Mouse (Mus musculus) limb, embryonic 11.5 days (tissue): ENCODE measurements around the gene Eme2. TPM values are rescaled to one million over a fixed set of nuclear protein-coding genes. Genes with fewer than 3 reads are reported as not detected.

Experiments used
- ATAC-seq: fragments of 200-750 bp; cut with Nextera tagmentation; 2 replicates; pipeline ENCODE4 v1.8.0; 2017; ENCODE audit warnings: low read depth; ENCODE audit not compliant: insufficient number of reproducible peaks, low FRiP score, low TSS enrichment
- DNase-seq: peaks from one replicate; pipeline ENCODE4 v3.0.0-alpha.2; 2015; ENCODE audit warnings: low spot score
- H3K27ac ChIP-seq: fragments of 300-500 bp; sonication (generic); replicated peaks from 2 replicates; pipeline ENCODE4 v1.5.1; 2014; ENCODE audit warnings: low read depth, mild to moderate bottlenecking, low read length
- H3K27me3 ChIP-seq: fragments of 300-500 bp; sonication (generic); 2 replicates; pipeline ENCODE4 v1.6.1; 2014; ENCODE audit warnings: mild to moderate bottlenecking, low read length, mixed read lengths; ENCODE audit not compliant: control insufficient read depth, insufficient read depth
- H3K36me3 ChIP-seq: fragments of 300-500 bp; sonication (generic); 2 replicates; pipeline ENCODE4 v1.6.1; 2014; ENCODE audit warnings: mild to moderate bottlenecking, low read length, moderate library complexity, mixed read lengths; ENCODE audit not compliant: control insufficient read depth, insufficient read depth
- H3K4me1 ChIP-seq: fragments of 300-500 bp; sonication (generic); 2 replicates; pipeline ENCODE4 v1.6.1; 2014; ENCODE audit warnings: low read length, mixed read lengths; ENCODE audit not compliant: control insufficient read depth, insufficient read depth
- H3K4me2 ChIP-seq: fragments of 300-500 bp; sonication (generic); 2 replicates; pipeline ENCODE4 v1.6.1; 2014; ENCODE audit warnings: low read depth, mild to moderate bottlenecking, moderate library complexity; ENCODE audit not compliant: severe bottlenecking
- H3K4me3 ChIP-seq: fragments of 300-500 bp; sonication (generic); 2 replicates; pipeline ENCODE4 v1.5.1; 2014; ENCODE audit warnings: low read depth, low read length
- H3K9ac ChIP-seq: fragments of 300-500 bp; sonication (generic); 2 replicates; pipeline ENCODE4 v1.6.1; 2014; ENCODE audit warnings: mild to moderate bottlenecking, low read length
- H3K9me3 ChIP-seq: fragments of 300-500 bp; sonication (generic); 2 replicates; pipeline ENCODE4 v1.6.1; 2016; ENCODE audit warnings: low read length; ENCODE audit not compliant: control insufficient read depth
- WGBS: fragments of 180-500 bp; shearing (Covaris S2); extraction: QIAGEN DNeasy Blood & Tissue Kit; methylation state at CpG from one replicate; pipeline ENCODE4 v1.1.7; 2014; 5-methylcytosine and 5-hydroxymethylcytosine counted together
- polyA plus RNA-seq: library from polyadenylated mRNA; unstranded; fragments of >200 nt; fragmentation: Nextera tagmentation; extraction: Ambion mirVana; gene quantifications from 2 replicates; pipeline ENCODE4 v1.2.1, GENCODE M21; 2014

Eme2 gene
- polyA plus RNA-seq, 1 experiment from 2014 or later, result 20.8 TPM

GRCm38 (mm10) chr17:24933163-24933562 is 38.3 kb upstream of the Eme2 start:
- Histone ChIP-seq H3K9ac (no peak overlapping the region), H3K4me1 (peaks cover 8% of the 10 kb centered on the region), H3K4me3 (no peak overlapping the region), H3K36me3 (no peaks in the 10 kb centered on the region), H3K4me2 (no peak overlapping the region), H3K9me3 (no peaks in the 10 kb centered on the region), H3K27ac (no peak overlapping the region), H3K27me3 (no peaks in the 10 kb centered on the region)
- no peak for ATAC-seq
- DNase-seq, result no peak
- WGBS, result 76% methylated on average over 4 of the region's 4 CpGs

GRCm38 (mm10) chr17:24932431-24932830 is 37.5 kb upstream of the Eme2 start:
- DNase-seq (no peak), ATAC-seq (no peak)
- no peak overlapping the region for H3K27ac ChIP-seq
- peaks cover 3% of the 10 kb centered on the region; the same call in 1 of the 2 replicates for H3K36me3 ChIP-seq
- no peak overlapping the region for H3K4me3 ChIP-seq
- 91% methylated on average over 4 of the region's 4 CpGs for WGBS
- H3K27me3 ChIP-seq, result no peaks in the 10 kb centered on the region
- H3K9me3 ChIP-seq, result no peaks in the 10 kb centered on the region
- no peak overlapping the region for H3K9ac ChIP-seq
- no peak overlapping the region for H3K4me2 ChIP-seq
- H3K4me1 ChIP-seq, result peaks cover 8% of the 10 kb centered on the region

- Histone ChIP-seq H3K9me3 (no peaks in the 10 kb centered on the region), H3K27ac (no peak overlapping the region), H3K36me3 (peaks cover 10% of the 10 kb centered on the region), H3K27me3 (no peaks in the 10 kb centered on the region), H3K4me2 (no peak overlapping the region), H3K9ac (no peak overlapping the region), H3K4me3 (no peak overlapping the region), H3K4me1 (no peaks in the 10 kb centered on the region)
- WGBS, result 85% methylated on average over 1 of the region's 1 CpGs
- DNase-seq, result no peak
- ATAC-seq, result no peak
Observed at GRCm38 (mm10) chr17:24929506-24929905, 34.6 kb upstream of the Eme2 start.

- ATAC-seq (no peak), DNase-seq (no peak)
- Histone ChIP-seq H3K4me3 (no peak overlapping the region), H3K27me3 (no peaks in the 10 kb centered on the region), H3K9me3 (no peaks in the 10 kb centered on the region), H3K4me1 (no peaks in the 10 kb centered on the region), H3K4me2 (no peak overlapping the region), H3K9ac (no peak overlapping the region), H3K36me3 (peaks cover 31% of the 10 kb centered on the region), H3K27ac (no peak overlapping the region)
- WGBS, result 90% methylated on average over 1 of the region's 1 CpGs
Observed at GRCm38 (mm10) chr17:24923246-24923645, 28.4 kb upstream of the Eme2 start.

- no peak overlapping the region for H3K4me3 ChIP-seq
- peaks cover 25% of the 10 kb centered on the region; the same call in 1 of the 2 replicates for H3K36me3 ChIP-seq
- no peaks in the 10 kb centered on the region for H3K9me3 ChIP-seq
- H3K9ac ChIP-seq, result no peak overlapping the region
- no peak overlapping the region for H3K4me2 ChIP-seq
- DNase-seq (no peak), ATAC-seq (no peak)
- H3K27ac ChIP-seq, result no peak overlapping the region
- H3K4me1 ChIP-seq, result no peaks in the 10 kb centered on the region
- H3K27me3 ChIP-seq, result no peaks in the 10 kb centered on the region
Observed at GRCm38 (mm10) chr17:24913984-24914383, 19.1 kb upstream of the Eme2 start.

GRCm38 (mm10) chr17:24907591-24907990 is 12.7 kb upstream of the Eme2 start:
- no peak overlapping the region for H3K4me2 ChIP-seq
- DNase-seq (no peak), ATAC-seq (no peak)
- H3K9ac ChIP-seq, result no peak overlapping the region
- H3K4me1 ChIP-seq, result no peaks in the 10 kb centered on the region
- peaks cover 25% of the 10 kb centered on the region for H3K36me3 ChIP-seq
- no peak overlapping the region for H3K27ac ChIP-seq
- H3K9me3 ChIP-seq, result no peaks in the 10 kb centered on the region
- WGBS, result 97% methylated on average over 2 of the region's 2 CpGs
- no peaks in the 10 kb centered on the region for H3K27me3 ChIP-seq
- H3K4me3 ChIP-seq, result no peak overlapping the region

GRCm38 (mm10) chr17:24903767-24904166 is 8.9 kb upstream of the Eme2 start:
- 87% methylated on average over 9 of the region's 9 CpGs for WGBS

GRCm38 (mm10) chr17:24902671-24903474 is 8.0 kb upstream of the Eme2 start:
- ATAC-seq, result no peak
- H3K9me3 ChIP-seq, result no peaks in the 10 kb centered on the region
- no peak overlapping the region for H3K9ac ChIP-seq
- no peak overlapping the region for H3K4me3 ChIP-seq
- H3K27me3 ChIP-seq, result no peaks in the 10 kb centered on the region
- WGBS, result 68% methylated on average over 9 of the region's 9 CpGs
- peaks cover 47% of the 10 kb centered on the region for H3K36me3 ChIP-seq
- no peaks in the 10 kb centered on the region; the same call in 1 of the 2 replicates for H3K4me1 ChIP-seq
- no peak for DNase-seq
- no peak overlapping the region for H3K27ac ChIP-seq
- no peak overlapping the region for H3K4me2 ChIP-seq

More at GRCm38 (mm10) chr17:24903767-24904166, 8.9 kb upstream of the Eme2 start:
- ATAC-seq, result no peak
- Histone ChIP-seq H3K4me3 (no peak overlapping the region), H3K4me1 (no peaks in the 10 kb centered on the region; the same call in 1 of the 2 replicates), H3K36me3 (peaks cover 43% of the 10 kb centered on the region), H3K27ac (no peak overlapping the region), H3K27me3 (no peaks in the 10 kb centered on the region), H3K9ac (no peak overlapping the region), H3K4me2 (no peak overlapping the region), H3K9me3 (no peaks in the 10 kb centered on the region)
- no peak for DNase-seq
